Mouse (Mus musculus) gastrocnemius, postnatal 25 days (tissue): ENCODE measurements around the gene Aplnr. TPM values are rescaled to one million over a fixed set of nuclear protein-coding genes. Genes with fewer than 3 reads are reported as not detected.

ENCODE experiments used
- DNase-seq: peaks from one replicate; pipeline ENCODE4 v3.0.0; 2022
- total RNA-seq, 2 experiments: library from RNA; stranded (reverse); gene quantifications; 1 replicate in 1 of 2; 2 replicates in 1 of 2; pipeline ENCODE4 v1.2.3; 2021

The Aplnr gene
- total RNA-seq, 2 experiments from 2014 or later: 13.7 to 16.9 TPM

DNA sequence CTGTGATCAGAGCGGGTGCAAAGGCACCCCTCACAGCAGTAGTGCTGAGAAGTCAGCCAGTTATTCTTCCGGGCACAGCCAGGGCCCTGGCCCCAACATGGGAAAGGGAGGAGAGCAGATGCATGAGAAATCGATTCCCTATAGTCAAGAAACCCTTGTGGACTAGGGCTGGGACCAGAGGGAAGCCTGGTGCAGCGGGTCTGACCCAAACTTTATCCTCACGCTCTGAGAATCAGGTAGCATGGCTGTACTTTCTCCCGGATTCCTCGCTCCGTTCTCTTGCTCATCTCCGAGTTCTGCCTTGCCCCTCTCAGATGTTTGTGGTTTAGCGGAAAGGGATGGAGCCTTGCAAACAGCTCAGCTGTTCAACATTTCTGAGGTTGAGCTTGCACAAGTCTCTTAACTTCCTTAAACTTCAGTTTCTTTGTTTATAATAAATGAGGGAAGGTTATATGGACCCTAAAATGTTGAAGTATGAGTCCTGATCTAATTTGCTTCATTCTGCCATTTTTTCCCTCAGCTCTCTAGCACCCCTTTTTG, 1.6 kb downstream of the Aplnr start:
- no peak for DNase-seq

DNA sequence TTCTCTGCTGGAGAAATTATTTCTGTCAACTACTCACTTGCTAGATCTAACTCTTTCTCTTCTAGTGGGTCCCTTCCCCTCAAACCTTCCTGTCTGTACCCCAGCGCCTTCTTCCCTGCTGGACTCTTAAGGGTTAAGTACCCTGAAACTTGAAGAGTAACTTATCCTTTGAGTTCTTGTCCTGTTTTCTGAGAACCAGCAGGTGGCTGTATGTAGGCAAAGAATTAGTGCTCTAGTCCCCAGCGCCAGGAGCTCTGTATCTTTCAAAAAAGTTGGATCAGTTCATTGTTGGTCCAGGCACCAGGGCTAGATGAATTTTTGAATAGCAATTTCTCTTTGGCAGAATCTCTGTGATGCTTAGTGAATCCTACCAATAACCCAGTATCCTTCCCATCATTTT, 2.1 kb downstream of the Aplnr start:
- no peak for DNase-seq

DNA sequence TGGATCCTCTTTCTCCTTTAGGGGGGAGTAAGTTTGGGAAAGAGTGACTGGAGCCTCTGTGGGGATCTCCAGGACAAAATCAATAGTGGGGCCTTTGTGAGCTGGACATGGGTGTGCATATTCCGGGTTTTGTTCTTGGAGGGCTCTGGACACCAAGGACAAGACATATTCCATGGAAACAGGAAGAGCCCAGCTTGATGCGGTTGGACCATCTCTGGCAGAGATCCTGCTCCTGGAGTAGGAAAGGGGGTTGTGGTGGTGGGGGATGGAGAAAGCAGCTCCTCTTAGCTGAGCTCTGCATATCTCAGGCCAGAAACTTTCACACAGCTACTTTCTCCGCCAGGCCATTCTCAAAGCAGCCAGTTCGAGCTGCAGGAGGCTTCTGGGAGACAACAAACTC, 3.4 kb downstream of the Aplnr start:
- DNase-seq: no peak

DNA sequence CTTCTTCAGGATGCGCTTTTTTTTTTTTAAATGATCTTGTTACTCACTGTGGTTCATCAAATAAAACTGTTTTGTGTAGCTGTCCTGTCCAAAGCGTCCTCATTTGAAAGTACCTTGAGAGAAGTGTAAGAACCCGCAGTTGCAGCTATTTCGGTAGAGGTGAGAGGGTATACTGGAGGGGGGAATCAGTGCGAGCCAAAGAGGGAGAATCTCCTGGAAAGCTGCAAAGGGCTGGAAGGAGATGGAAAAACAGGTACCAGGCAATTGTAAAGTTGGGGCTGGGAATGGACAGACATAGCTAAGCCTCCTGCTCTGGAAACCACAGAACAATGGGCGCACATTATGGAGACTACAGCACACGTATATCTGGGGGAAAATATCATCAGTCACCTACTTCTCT, 3.8 kb downstream of the Aplnr start:
- DNase-seq: no peak

DNA sequence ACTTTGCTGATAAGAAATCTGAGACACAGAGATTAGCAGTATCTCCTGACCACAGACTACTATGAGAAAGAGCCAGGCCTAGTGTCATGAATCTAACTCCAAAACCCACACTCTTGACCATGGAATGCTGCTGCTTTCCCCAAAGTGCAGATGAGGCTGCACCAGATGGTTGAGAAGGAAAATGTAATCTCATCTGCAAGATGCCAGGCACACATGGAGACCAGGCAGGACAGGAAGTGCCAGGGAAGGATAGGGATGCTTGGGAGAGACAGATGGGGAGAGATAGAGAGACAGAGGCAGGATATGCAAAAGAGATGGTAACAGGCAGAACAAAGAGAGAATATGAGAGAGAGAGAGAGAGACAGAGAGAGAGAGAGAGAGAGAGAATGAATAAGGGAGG, 4.8 kb downstream of the Aplnr start:
- no peak for DNase-seq

DNA sequence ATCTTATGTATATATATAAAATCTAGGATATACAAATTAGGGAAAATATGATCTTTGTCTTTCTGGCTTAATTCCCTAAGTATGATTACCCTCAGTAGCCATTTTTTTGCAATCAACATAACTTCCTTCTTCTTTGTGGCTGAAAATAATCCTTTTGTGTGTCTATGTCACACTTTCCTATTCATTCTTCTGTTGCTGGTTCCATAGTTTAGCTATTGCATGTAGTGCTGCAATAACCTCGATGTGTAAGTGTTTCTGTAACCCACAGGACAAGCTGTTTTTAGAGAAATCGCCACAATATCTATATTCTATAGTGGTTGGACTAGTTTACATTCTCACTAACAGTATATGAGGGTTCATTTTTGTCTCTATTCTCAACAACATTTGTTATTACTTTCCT, 8.9 kb downstream of the Aplnr start:
- DNase-seq: no peak

DNA sequence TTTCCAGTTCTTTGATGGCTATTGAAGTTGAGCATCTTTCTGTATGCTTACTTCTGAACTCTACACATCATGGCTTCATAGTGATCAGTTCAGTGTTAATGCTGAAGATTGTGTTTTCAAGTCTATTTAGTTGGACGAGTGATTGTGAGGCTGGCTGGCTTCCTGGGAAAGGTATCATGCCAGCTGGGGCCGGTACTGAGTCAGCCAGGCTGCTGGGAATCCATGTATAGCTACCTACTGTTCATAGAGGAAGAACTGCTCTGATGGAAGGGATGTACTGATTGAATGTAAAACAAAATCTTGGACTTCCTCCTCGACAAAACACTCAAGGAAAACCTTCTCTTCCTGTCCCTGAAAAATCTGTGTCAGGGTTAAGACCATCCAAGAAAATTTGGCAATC, 9.3 kb downstream of the Aplnr start:
- DNase-seq: no peak

DNA sequence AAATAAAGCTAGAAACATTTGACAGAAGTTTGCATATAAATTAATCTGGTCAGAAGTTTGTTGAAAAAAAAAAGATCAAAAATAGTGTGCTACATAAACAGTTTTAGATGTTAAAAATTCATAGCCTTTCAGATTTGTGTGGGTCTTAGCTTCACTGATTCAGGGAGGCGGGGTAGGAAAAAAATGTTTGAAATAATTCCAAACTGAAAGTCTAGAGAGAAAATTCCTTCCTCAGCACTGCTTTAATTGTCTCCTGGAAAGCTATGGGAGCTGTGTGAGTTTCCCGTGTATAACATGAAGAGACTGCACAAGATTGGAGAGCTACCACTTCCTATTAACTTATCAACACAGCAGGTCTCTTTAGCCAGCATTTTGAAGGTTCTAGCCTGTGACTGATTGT, 11.5 kb downstream of the Aplnr start:
- no peak for DNase-seq

DNA sequence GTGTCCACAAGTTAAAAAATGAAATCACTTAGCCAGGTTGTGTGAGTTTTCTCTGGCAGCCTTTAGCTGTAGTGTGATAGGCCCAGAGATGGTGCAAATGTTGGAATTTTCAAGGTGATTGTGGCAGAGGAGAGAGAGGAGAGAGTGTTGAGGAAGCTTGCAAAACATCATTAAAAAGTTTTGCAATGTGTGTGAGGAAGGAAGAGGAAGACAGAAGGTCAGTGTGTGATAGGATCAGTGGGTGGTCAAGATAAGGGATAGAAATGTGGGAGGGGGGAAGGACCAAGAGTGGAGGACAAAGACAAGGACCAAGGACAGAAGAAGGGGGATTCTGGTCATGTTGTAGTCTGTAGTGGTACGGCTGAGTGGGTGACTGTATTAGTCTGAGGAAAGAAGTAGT, 14.3 kb downstream of the Aplnr start:
- no peak for DNase-seq

DNA sequence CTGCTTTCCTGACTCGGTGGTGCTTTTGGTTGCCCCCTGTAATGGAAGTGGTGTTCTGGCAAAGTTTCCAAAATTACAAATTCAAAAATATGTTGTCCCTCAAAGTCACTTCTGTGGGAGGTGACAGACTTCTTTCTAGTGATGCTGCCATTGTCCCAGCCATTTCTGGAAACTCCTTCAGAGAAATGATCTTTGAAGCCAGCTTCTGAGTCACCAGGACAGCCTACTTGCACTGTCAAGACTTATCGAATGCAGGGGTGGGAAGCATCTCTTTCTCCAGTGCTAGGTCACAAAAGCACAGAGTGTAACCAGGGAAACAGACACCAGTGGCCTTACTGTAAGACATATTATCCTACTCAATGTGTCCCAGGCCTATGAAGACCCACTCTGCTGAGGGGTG, 15.2 kb downstream of the Aplnr start:
- DNase-seq: no peak

DNA sequence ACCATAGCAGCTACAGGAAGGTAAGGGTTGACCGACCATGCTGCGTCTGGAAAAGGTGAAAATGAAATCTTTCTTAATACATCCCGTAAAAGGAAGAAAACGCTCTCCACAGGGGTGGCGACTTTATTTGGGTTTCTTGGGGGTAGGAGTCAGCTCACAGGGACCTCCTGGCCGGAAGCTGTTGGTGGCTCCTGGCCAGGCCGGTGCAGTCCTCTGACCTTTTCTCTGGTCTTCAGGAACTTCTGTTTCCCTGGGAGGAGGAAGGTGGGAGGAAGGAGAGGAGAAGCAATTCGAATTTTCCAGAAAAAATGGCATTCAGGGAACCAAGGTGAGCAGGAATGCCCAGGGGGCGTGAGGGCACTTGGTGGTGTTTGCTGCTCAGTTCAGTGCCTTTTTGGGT, 19.3 kb downstream of the Aplnr start:
- DNase-seq: no peak

DNA sequence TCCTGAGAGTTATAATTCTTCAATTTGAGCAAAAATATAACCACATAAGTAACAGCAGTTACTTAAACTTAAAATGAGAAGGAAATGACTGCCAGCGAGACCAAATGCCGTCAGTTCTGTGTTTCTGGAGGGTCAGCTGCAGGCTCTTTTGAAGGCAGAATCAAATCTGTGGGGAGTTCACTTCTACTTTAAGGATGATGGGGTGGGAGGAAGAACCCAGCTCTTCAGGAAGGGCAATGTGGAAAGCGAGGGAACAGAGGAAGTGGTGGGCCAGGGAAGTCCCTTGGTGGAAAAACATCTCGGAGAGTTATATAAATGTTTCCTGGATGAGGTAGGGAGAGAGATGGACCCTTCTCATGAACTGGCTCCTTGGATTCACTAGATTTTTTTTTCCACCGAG, 20.1 kb downstream of the Aplnr start:
- DNase-seq: no peak

DNA sequence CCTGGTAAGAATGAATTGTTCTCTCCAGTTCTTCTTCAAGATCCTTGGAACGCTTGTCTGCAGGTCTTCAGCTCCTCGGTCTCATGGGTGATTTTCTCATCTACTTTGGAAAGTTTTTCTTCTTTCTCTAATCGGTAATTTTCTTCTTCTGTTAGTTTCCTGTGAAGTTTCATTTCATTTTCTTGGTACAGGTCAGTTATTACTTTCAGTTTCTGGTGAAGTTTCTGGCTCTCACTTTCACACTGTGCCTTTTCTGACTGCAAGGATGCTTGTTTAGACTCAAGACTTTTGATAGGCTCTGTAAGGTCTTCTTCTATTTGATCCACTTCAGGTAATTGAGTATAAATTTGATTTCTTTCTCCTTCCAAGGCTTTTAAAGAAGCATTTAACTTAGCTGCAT, 21.4 kb downstream of the Aplnr start:
- DNase-seq: no peak

DNA sequence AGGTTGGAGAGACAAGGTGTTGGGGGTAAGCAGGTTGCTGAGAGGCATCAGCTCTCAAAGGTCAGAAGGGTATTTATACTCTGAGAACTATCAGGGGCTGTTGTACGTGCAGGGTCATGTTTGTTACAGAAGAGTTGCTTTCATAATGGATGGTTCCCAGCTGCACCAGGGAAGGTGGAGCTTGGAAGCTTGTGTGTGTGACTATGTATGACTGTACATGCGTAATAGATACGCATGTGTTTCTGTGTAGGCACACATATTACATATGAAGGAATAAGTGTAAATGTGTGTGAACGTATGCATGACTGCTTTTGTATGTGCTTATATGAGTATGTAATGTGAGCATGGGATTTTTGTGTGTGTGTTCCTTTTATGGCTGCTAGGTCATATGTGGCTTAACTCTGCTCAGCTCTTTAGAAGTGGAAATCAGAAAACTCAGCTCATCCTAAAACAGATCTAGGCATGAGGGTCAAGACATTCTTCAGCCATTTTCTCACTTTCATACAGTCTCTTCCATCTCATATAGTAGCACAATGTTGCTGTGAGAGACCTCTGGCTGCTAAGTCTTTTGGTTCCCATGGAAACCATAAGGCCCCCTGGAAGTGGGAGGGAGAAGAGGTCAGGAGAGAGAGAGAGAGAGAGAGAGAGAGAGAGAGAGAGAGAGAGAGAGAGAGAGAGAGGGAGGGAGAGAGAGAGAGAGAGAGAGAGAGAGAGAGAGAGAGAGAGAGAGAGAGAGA, 25.0 kb downstream of the Aplnr start:
- no peak for DNase-seq

DNA sequence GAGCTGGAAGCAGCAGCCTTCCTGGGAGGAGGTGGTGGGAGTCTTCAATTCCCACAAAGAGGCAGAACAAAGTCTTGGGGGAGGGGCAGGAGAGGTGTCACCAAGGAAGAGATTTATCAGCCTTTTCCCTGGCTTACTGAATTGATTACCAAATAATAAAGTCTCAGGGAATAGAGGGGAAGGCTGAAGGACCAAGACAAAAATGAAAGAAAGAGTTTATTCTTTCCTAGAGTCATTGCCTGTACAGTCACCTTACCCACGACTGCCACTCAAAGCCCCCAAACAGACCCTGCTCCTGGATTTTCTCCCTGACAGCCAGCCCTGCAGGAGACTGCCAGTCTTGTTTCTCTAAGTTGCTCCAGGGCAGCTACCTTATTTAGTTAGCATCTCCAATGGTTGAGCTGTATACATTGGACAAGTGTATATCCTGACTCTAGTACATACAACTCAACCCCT, 25.6 kb downstream of the Aplnr start:
- DNase-seq: no peak

DNA sequence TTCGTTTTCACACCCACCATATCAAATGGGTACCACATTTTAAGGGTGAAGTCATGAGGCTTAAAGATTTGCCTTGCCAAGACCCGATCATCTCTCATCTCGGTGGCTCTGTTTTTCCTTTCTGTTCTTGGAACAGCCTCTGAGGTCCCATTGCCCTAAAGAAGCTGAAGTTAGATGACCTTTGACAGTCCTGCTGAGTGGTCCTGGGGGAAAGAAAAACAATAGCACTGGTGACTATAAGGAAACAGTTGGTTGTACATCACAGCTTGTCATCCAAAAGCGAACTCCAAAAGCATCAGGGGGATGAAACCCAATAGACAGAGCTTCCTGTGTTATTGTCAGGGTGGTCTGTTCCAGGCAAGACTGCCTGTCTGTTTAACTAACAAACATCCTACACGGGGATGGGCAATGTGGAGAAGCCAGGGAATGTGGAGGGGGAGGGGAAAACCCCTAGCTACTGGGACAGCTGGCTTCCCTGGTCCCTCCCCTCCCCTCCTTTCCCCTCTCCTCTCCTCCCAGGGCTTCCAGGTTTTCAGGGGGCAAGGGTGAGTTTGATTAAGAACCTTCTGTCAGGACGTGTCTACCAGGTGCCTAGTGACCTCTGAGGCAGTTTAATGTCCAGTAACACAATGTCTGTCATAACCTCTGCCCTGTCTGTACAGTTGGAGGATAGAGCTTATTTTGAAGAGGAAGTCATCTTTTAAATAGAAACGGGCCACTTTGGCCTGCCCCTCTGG, 27.5 kb downstream of the Aplnr start:
- no peak for DNase-seq

DNA sequence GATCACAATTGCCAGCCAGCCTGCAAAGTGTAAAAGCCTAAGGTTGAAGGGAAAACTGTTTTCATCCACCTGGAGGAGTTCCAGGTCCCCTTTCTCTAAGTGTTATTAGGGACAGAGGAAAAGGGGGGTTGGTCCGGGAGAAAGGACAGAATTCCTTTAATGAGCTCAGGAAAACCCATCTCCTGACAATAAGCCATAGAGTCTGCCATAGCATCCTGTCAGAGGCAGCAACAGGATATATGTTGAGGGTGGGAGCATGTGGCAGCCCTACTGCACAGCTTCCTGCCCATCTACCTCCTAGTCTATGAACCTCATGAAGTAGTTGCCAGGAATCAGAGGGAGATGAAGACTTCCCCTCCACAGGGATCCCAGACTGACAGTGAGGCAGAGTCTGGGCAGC, 31.6 kb downstream of the Aplnr start:
- DNase-seq: no peak

DNA sequence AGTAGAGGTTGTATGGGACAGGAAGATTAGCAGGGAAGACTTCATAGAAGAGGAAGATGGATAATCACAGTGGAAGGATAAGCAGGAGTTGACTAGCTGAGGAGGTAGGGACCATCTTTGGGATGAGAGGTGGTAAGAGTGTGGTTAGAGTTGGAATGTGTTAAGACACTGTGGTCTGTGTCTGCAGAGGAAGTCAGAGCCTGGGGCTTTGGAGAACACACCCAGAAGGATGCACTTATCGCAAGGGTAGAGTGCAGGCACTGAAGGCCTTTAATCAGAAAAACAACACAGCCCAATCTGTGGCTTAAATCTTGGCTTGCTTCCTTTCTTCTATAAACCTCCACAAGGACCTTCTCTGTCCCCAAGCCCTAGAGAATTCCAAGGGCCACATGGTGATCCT, 32.3 kb downstream of the Aplnr start:
- no peak for DNase-seq

DNA sequence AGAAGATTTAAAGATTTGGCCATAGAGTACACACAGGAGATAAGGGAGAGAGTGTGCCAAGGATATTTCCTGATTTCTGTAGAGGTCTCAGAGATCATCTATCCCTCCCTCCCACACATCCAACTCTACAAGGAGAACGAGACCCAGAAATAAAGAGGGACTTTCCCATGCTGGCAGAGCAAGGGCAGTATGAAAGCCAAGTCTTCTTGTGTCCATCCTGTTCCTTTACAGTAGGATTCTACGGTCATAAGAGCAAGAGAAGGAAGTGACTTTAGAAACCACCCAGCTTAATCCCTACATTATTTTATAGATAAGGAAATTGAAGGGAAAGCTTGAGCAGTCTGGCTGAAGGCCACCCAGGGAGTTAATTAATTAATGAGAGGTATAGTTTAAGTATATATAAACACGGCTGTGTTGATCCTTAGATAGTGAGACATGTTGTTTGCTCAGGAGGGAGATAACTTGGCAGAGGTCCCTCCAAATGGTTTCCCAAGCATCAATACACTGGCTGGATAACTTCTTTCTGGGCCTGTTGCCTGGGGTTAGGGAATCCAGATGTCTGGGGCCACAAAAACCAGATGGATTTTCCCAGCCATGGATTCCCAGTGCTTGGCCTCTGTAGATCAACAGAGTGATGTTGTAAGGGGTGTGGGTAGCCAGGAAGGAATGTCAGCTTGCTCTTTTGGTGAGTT, 36.2 kb downstream of the Aplnr start:
- peak; percentile 78 for DNase-seq

DNA sequence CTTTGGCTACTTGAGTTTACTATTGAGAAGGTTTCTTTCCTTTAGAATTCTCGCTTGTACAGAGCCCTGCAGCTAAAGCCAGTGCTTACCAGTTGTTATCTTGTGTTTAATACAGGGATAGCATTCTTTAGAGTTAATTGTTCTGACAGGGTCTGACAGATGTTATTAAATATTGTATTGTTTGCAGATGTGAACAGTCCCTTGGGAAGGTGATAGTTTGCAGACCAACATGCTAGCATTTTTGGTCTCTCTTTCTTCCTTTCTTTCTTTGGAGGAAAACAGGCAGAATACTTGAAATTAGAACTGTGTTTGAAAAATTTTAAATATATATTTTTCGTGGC, 36.7 kb downstream of the Aplnr start:
- no peak for DNase-seq

DNA sequence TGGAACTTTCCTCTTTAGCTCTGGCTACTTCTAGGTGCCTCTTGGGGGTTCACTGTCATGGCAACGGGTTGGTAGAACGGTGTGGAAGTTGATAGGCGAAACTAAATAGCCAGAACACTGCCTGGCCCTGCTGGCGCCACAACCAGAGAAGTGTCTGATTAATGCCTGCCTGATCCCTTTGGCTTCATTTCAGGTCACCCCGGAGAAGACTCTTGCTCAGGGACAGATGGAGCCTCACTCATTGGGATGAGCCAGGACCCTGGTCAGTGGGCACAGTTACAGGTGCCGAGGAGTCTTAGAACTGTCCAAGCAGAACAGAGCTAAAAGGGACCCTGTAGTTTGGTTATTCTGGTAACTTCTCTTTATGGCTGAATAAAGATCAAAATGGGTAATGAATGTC, 37.5 kb downstream of the Aplnr start:
- no peak for DNase-seq

DNA sequence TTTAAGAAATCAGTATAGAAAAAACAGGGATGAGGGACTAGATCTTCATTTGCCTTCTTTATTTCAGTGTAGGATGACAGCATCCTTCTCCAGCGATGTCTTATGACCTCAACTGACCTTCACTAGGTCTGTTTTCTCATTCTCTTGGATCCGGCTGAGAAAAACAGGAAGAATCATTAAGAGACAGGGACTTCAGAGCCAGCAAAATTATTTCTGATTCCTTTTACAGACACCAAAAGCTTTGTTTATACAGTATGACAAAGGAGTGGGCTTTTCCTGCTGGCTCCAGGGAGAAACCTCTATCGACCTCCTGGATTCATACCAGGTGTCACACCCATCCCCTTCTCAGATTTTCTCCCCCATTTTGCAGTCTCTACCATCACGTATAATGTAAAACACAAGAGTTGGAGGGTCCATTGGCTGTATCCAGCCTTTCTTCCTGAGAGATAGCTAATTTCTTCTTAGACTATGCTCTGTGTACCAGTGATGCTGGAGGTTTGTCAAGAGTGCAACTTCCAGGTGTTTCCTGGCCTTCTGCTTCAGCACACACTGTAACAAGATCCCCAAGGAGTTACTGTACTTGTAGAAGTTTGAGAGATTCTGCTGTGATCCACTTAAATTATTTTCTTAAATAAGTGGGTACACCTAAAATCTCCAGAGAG, 42.2 kb downstream of the Aplnr start:
- no peak for DNase-seq
